Mouse (Mus musculus) ovary, adult 18-20 months (tissue): ENCODE results near the gene Chmp1a.
"Not testable (repeated sequence)": the region's sequence is repeated elsewhere in the genome, so short reads cannot be mapped to it uniquely, and the experiment has no call there.

ENCODE experiments used
- DNase-seq: peaks from one replicate; pipeline ENCODE4 v3.0.0; 2022; ENCODE audit warnings: low spot score, mixed read lengths

Chmp1a gene

DNA sequence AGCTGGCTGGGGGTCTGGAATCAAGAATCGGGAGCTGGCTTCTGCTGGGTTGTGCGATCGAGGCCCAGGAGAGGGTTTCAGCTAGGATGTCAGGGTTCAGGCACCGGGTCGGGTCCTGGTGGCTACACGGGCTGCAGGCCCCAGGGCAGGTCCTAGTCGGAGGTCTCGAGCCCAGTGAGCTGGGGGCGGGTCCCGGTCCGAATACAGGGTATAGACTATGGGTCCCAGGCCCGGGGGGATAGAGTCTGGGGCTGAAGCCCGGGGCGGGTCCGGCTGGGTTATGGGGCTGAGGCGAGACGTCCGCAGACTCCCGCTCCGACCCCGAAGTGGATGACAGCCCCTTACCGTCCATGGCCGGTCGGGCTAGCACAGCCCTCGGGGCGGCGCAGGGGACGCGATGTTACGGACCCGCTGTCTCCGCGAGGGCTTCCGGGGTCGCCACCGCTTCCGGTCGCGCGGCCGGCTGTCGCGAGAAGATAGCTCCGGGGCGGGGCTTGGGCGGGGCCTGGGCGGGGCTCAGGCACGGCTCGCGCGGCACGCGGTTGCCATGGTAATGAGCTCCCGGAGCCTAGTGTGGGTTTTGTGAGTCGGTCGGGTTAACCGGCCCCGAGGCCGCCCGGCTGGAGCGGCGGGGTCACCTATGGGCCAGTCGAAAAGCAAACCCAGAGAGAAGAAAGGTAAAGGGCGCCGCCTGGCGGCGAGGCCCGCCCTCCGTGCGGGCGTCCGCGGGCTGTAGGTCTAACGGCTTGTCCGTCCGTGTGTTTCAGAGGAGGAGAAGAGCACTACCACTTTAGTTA lies at the start of gene Chmp1a, which contains the start of gene Spata33:
TSS of gene Chmp1a (minus strand) at position 443 of the 797 bp plus-strand sequence.
TSS of gene Spata33 (plus strand) at position 512 of the 797 bp plus-strand sequence.
- peak; percentile 95 for DNase-seq

- not testable (repeated sequence) for DNase-seq
Observed at GRCm38 (mm10) chr8:123257593-123257992, 45.0 kb upstream of the Chmp1a start.

DNA sequence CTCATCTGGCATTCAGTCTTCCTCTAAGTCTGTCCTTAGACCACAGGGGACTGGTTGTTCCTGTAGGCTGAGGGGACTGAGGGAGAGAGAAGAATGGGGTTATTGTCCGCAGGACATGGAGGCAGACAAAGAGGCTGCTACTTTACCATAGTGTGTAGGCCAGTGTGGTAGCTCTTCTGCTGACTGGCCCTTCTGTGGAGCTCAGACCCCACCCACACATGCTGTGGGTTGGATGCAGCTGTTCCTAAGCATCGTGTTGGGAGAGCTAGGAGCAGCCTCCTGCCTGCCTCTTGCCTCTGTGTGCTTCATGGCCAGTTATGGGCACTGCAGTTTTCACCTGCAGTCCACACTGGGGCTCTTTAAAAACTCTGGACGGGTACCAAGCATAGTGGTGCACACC lies 44.6 kb upstream of the Chmp1a start:
- no peak for DNase-seq

- no peak for DNase-seq
Observed at GRCm38 (mm10) chr8:123255170-123255569, 42.6 kb upstream of the Chmp1a start.

GRCm38 (mm10) chr8:123254099-123254885 lies 41.7 kb upstream of the Chmp1a start, which contains the start of the genes Zfp276 and Vps9d1:
Gene Zfp276 (plus strand): TSS chr8:123254195.
Gene Vps9d1 (minus strand): TSS chr8:123254348.
- DNase-seq = peak; percentile 77

- DNase-seq = no peak
Observed at GRCm38 (mm10) chr8:123253451-123254098, 41.0 kb upstream of the Chmp1a start.

GRCm38 (mm10) chr8:123252925-123253324 lies 40.4 kb upstream of the Chmp1a start:
- DNase-seq = no peak

DNA sequence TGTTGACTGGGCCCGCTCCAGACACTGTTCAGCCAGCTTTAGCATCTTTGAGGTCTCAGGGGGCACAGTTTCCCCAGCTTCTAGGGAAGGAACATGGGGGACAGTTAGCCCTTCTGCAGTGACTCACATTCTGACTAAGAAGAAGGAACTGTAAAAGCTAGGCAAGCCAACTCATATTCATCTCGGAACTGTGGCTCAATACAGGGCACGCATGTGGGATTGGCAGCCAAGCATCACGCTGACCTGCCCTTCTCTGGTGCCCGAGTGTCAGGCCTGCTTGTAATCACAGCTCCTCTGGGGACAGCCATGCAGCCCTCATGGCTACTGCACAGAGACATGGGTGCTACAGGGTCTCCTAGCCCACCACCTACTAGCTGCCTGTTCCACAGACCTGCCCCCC lies 38.4 kb upstream of the Chmp1a start:
- no peak for DNase-seq

GRCm38 (mm10) chr8:123248596-123248995 lies 36.0 kb upstream of the Chmp1a start:
- no peak for DNase-seq

DNA sequence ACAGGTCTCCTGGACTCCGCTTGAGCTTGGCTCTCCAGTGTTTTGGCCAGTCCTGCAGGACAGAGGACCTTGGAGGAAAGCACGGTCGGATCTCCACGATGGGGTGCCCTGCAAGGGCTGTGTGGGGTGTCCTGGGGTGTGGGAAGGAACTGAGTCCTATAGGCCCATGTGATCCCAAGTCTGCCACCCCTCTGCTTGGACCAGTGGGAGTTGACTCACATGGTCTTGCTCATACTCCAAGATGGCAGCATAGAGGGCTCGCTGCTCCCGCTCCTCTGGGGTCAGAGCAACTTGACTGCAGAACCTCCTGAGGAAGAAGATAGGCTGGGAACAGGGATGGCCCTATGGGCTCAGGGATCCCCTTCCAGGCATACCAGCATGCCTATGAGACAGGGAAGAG lies 35.2 kb upstream of the Chmp1a start:
- DNase-seq = no peak

DNA sequence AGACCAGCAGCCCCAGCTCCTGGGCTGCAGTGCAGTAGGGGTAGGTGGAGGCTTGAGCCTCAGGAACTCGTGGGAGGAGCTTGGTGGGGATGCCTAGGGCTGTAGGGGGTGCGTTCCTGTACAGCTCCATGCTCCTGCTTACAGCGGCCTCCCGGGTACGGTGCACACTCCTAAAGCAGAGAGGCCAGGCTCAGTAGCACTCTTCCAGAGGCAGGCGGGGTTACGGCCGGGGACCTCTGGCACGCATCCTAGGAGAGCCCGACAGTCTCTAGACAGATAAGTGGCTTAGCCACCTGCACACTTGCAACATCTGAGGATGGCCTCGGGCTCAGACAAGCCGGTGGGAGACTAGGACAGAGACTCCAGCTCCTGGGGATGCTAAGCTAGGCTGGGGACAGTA lies 33.0 kb upstream of the Chmp1a start:
- DNase-seq = no peak

DNA sequence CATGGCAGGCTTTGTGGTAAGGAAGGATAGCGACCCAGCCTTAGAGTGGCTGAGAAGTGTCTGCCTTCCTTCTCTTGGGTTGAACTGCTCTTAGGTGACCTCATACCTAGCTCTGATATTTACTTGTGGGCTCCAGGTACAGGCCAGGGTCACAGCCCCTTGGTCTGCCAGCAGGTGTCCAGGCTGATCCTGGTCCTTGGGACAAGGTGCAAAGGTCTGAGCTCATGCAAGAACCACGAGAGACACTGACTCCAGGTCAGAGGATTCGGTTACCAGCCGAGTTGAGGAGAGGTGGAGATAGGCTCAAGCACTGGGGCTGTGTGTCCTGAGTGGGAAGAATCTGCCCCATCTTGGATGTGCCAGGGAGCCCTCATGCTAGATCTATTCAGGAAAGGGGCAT lies 31.8 kb upstream of the Chmp1a start:
- DNase-seq = no peak

GRCm38 (mm10) chr8:123243053-123243452 lies 30.5 kb upstream of the Chmp1a start:
- DNase-seq = no peak

- no peak for DNase-seq
Observed at GRCm38 (mm10) chr8:123242107-123242923, 29.8 kb upstream of the Chmp1a start.

- DNase-seq = no peak
Observed at GRCm38 (mm10) chr8:123239398-123239797, 26.8 kb upstream of the Chmp1a start.

DNA sequence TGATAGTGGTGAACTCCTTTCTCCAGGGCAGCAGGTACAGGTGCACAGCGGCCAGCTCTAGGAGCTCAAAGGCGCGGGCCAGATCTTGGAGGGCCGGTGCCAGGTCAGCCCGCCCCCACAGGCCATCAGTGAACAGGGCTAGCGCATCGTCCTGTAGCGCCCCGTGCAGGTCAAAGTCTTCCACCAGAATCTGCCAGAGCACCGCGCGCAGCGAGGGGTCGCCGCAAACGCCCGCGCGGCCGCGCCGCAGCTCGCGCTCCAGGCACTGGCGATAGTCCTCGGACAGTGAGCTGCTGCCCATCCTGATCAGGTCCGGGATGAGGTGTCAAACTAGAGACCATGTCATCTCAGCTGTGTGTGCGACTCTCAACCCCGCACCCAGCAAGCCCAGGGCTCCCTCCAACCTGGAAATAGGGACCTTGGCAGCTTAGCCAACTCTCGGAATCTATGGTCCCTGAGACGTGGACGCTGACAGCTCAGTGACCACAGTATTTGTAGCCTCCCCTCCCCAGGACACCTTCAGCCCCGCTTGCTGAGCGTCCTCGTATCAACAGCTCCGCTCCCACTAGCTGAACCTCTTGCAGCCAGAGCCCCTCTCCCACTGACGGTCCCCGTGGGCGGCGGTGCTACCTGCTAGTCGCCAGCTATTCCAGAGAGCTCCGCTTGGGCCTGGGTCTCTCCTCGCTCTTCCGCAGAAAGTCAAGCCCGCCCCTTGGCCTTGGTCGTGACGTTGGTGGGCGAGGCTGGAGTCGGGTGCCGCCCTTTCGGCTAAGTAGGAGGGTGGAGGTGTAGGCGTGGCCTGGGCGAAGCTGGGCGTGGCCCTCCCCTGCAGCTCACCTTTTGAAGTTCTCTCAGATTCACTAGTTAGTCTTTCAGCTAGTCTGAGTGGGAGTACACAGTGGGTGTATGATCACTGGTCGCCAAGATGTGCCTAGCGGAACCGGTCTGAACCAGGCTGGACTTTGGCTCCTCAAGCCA lies 23.2 kb upstream of the Chmp1a start, which contains the start of gene Spata2l:
TSS of gene Spata2l (minus strand) at position 714 of the 978 bp plus-strand sequence.
- DNase-seq = peak; percentile 80

- DNase-seq = no peak
Observed at GRCm38 (mm10) chr8:123234918-123235519, 22.5 kb upstream of the Chmp1a start.

GRCm38 (mm10) chr8:123233760-123234159 lies 21.2 kb upstream of the Chmp1a start:
- no peak for DNase-seq

DNA sequence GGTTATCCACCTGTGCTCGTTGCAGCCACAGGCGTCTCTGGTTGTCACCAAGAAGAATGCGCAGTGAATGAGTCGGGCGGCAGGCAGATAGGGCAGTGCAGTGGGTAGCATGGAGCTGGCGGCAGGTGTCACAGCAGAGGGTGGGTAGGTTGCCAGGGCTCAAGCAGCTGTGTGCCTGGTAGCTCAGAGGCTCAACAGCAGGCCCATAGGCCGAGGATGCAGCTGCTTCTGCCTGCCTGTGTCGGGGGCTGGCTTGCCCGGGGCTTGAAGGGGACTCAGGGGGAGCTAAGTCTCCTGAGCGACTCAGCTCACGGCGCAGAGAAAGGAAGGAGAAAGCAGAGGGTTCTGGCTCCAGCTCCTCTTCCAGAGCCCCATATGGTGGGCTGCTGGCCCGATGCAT lies 20.7 kb upstream of the Chmp1a start:
- DNase-seq = no peak

- no peak for DNase-seq
Observed at GRCm38 (mm10) chr8:123232553-123232952, 20.0 kb upstream of the Chmp1a start.
